Mouse (Mus musculus) urinary bladder, postnatal 36 days (tissue): ENCODE data around the gene Tecr.

Experiments used
- DNase-seq, 2 experiments: peaks; one replicate each; pipeline ENCODE4 v3.0.0; 2022; ENCODE audit warnings: low spot score in 2 of 2, mixed read lengths in 1 of 2

Gene Tecr

DNA sequence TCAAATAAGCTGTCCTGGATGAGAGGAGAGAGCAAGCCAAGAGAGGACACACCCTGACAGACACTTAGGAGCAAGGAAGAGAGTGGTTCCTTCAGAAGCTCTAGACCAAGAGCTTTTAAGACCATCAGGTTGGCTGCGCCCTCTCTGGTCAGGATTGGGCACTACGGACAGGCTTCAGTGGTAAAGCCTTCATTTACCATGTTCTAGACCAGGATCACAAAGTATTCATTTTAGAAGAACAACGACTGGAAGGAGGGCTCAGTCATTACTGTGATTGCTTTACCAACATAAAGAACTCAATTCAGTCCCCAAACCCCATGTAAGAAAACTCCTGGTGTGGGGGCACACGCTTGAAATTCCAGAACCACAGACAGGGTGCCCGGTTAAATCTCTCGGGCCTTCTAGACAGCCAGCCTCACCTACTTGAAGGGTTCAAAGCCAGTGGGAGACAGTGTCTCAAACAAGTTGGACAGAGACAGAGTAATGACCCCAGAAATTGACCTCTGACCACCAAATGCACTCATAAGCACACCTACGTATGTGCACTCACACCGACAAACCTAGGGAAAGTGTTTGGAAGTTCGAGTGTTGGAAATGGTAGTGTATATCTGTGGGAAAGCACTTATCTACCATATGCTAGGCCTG, 41.9 kb downstream of the Tecr start:
- DNase-seq: no peak

DNA sequence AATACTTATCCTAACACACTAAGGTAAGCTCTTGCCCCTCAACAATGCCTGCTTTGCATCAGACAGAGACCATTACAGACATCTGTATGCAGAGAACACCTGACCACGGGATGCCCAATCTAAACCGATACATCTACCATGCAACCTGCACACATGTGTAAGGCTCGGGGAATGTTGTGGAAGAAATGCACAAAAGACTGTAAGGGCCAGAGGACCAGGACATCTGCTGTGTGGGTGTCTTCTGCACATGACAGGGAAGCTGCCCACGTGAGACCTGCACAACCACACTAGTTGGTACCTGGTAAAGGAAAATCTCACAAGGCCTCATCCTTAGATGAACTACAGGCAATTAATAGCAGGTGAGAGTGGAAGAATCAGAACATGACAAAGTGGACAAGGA, 44.5 kb downstream of the Tecr start:
- DNase-seq: no peak

DNA sequence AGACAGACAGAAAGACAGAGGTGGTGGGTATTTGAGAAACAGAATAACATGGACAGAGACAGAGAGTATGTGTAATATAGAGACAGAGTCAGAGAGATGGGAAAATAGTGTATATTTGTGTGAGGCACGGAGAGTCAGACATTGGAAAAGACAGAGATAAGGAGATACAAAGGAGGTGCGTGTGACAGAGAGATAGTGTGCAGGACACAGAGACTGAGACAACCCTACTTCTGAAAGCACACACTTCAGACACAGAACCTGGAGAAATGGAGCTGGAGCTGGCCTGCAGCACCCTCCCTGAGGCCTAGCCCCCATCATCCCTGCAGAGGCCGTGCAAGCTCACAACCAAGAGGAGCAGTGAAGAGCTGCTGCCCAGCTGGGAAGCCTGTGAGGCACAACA, 45.1 kb downstream of the Tecr start:
- no peak for DNase-seq

DNA sequence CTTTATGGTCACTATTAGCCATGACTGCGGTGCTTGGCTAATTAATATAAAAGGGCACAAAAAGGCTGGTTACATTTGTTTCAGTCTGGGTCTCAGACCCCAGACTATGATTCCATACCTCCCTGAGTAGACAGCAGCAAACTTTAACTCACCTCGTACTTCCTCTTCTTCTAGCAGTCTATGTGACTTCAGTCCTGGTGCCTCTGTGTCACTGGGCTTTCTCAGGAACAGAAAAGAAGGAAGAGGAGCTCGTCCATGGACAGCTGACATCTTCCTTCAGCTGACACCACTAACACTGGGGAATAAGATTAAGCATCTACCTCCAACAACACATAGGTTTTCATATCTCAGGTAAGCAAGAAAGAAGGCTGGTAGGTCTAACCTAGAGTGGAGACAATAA, 72.0 kb downstream of the Tecr start, which contains the start of gene Olfr370:
Gene Olfr370 (plus strand): TSS at position 45 of the 400 bp plus-strand sequence.
- no peak for DNase-seq

DNA sequence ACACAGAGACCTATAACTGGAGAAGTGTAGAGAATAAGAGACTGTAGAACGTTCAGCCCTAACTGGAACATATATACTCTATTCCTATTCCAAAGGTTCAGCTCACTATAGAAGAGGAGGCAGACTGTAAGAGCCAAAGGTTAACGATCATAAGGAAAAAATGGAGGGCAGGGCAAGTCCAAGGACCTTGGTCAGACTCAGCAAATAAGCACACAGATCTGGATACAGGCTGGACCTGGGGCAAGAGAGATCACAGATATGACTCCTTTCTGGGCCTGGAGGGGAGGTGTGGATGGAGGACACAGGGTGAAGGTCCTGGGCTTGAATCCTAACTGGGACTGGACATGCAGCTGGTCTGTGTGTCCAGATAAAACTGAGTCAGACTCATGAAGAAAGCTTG, 73.0 kb downstream of the Tecr start:
- DNase-seq: no peak
